Mouse (Mus musculus): ENCODE results near the gene 1700016D06Rik. TPM values are rescaled to one million over a fixed set of nuclear protein-coding genes. Genes with fewer than 3 reads are reported as not detected.

Gene 1700016D06Rik
- polyA plus RNA-seq, 1 experiment from 2014 or later, result not detected

- Histone ChIP-seq H3K9me3 (replicated peaks; ENCODE audit: low read length) (no peaks in the 10 kb centered on the region), H3K4me1 (replicated peaks; ENCODE audit: insufficient read depth, low read length) (0 out of 2 replicates have a peak, but pooled peaks cover 2% of the 10 kb centered on the region), H3K4me2 (ENCODE audit: low read length) (no peak overlapping the region), H3K4me3 (replicated peaks; ENCODE audit: low read depth, low read length) (no peak overlapping the region), H3K27me3 (ENCODE audit: insufficient read depth, low read length) (no peaks in the 10 kb centered on the region), H3K9ac (ENCODE audit: low read depth, low read length) (no peak overlapping the region), H3K27ac (no peak overlapping the region), H3K36me3 (ENCODE audit: insufficient read depth, low read length) (no peaks in the 10 kb centered on the region)
- DNase-seq (ENCODE audit: low spot score) (peak; percentile 50), ATAC-seq (replicated peaks; ENCODE audit: low FRiP score, low read depth) (no peak)
- WGBS, result 60% methylated on average over 12 of the region's 12 CpGs
- no peak for TF ChIP-seq CTCF (IDR thresholded peaks at IDR 0.05; ENCODE audit: low read depth)
Observed at GRCm38 (mm10) chr8:11705818-11706217, 5.0 kb upstream of the 1700016D06Rik start.

GRCm38 (mm10) chr8:11704716-11705420 lies 4.0 kb upstream of the 1700016D06Rik start:
- Histone ChIP-seq H3K4me1 (replicated peaks; ENCODE audit: insufficient read depth, low read length) (0 out of 2 replicates have a peak, but pooled peaks cover 3% of the 10 kb centered on the region), H3K4me2 (ENCODE audit: low read length) (no peak overlapping the region), H3K9ac (ENCODE audit: low read depth, low read length) (no peak overlapping the region), H3K36me3 (ENCODE audit: insufficient read depth, low read length) (no peaks in the 10 kb centered on the region), H3K9me3 (replicated peaks; ENCODE audit: low read length) (no peaks in the 10 kb centered on the region), H3K27me3 (ENCODE audit: insufficient read depth, low read length) (no peaks in the 10 kb centered on the region), H3K4me3 (replicated peaks; ENCODE audit: low read depth, low read length) (no peak overlapping the region), H3K27ac (no peak overlapping the region)
- 62% methylated on average over 6 of the region's 6 CpGs for WGBS
- no peak for ATAC-seq (replicated peaks; ENCODE audit: low FRiP score, low read depth)
- DNase-seq (ENCODE audit: low spot score), result no peak
- TF ChIP-seq CTCF (IDR thresholded peaks at IDR 0.05; ENCODE audit: low read depth), result no peak

- DNase-seq (ENCODE audit: low spot score) (no peak), ATAC-seq (replicated peaks; ENCODE audit: low FRiP score, low read depth) (no peak)
- H3K27ac ChIP-seq, result no peak overlapping the region
- no peaks in the 10 kb centered on the region for H3K27me3 ChIP-seq (ENCODE audit: insufficient read depth, low read length)
- H3K9me3 ChIP-seq (replicated peaks; ENCODE audit: low read length), result no peaks in the 10 kb centered on the region
- no peaks in the 10 kb centered on the region for H3K36me3 ChIP-seq (ENCODE audit: insufficient read depth, low read length)
- H3K9ac ChIP-seq (ENCODE audit: low read depth, low read length), result no peak overlapping the region
- TF ChIP-seq CTCF (IDR thresholded peaks at IDR 0.05; ENCODE audit: low read depth), result no peak
- H3K4me3 ChIP-seq (replicated peaks; ENCODE audit: low read depth, low read length), result no peak overlapping the region
- 93% methylated on average over 5 of the region's 5 CpGs for WGBS
- H3K4me1 ChIP-seq (replicated peaks; ENCODE audit: insufficient read depth, low read length), result 0 out of 2 replicates have a peak, but pooled peaks cover 3% of the 10 kb centered on the region
- no peak overlapping the region for H3K4me2 ChIP-seq (ENCODE audit: low read length)
Observed at GRCm38 (mm10) chr8:11703789-11704188, 2.9 kb upstream of the 1700016D06Rik start.

- DNase-seq (ENCODE audit: low spot score), result no peak
- no peak for ATAC-seq (replicated peaks; ENCODE audit: low FRiP score, low read depth)
- no peaks in the 10 kb centered on the region for H3K36me3 ChIP-seq (ENCODE audit: insufficient read depth, low read length)
Observed at GRCm38 (mm10) chr8:11701428-11701827, 565 bp upstream of the 1700016D06Rik start.

GRCm38 (mm10) chr8:11700060-11701032 lies 517 bp downstream of the 1700016D06Rik start:
- no peak overlapping the region; the same call in 1 of the 2 replicates for H3K4me3 ChIP-seq (replicated peaks; ENCODE audit: low read depth, low read length)

More at GRCm38 (mm10) chr8:11701428-11701827, 565 bp upstream of the 1700016D06Rik start:
- 74% methylated on average over 6 of the region's 6 CpGs for whole genome bisulfite sequencing
- Histone ChIP-seq H3K27ac (no peak overlapping the region), H3K9ac (ENCODE audit: low read depth, low read length) (no peak overlapping the region), H3K4me3 (replicated peaks; ENCODE audit: low read depth, low read length) (no peak overlapping the region), H3K27me3 (ENCODE audit: insufficient read depth, low read length) (no peaks in the 10 kb centered on the region), H3K9me3 (replicated peaks; ENCODE audit: low read length) (no peaks in the 10 kb centered on the region), H3K4me1 (replicated peaks; ENCODE audit: insufficient read depth, low read length) (0 out of 2 replicates have a peak, but pooled peaks cover 3% of the 10 kb centered on the region), H3K4me2 (ENCODE audit: low read length) (no peak overlapping the region)
- TF ChIP-seq CTCF (IDR thresholded peaks at IDR 0.05; ENCODE audit: low read depth), result no peak

GRCm38 (mm10) chr8:11699442-11700001 lies 1.3 kb downstream of the 1700016D06Rik start:
- no peak for DNase-seq (ENCODE audit: low spot score)

More at GRCm38 (mm10) chr8:11700060-11701032, 517 bp downstream of the 1700016D06Rik start:
- H3K4me1 ChIP-seq (replicated peaks; ENCODE audit: insufficient read depth, low read length), result 0 out of 2 replicates have a peak, but pooled peaks cover 3% of the 10 kb centered on the region
- H3K9ac ChIP-seq (ENCODE audit: low read depth, low read length), result no peak overlapping the region
- H3K4me2 ChIP-seq (ENCODE audit: low read length), result peak overlapping the region; percentile 41; the same call in 1 of the 2 replicates
- H3K36me3 ChIP-seq (ENCODE audit: insufficient read depth, low read length), result no peaks in the 10 kb centered on the region
- ATAC-seq (replicated peaks; ENCODE audit: low FRiP score, low read depth) (peak; percentile 82), DNase-seq (ENCODE audit: low spot score) (peak; percentile 89)
- no peaks in the 10 kb centered on the region for H3K27me3 ChIP-seq (ENCODE audit: insufficient read depth, low read length)
- WGBS, result 25% methylated on average over 26 of the region's 26 CpGs
- H3K27ac ChIP-seq, result no peak overlapping the region
- no peaks in the 10 kb centered on the region for H3K9me3 ChIP-seq (replicated peaks; ENCODE audit: low read length)
- TF ChIP-seq CTCF (IDR thresholded peaks at IDR 0.05; ENCODE audit: low read depth), result peak; percentile 96

More at GRCm38 (mm10) chr8:11699442-11700001, 1.3 kb downstream of the 1700016D06Rik start:
- Histone ChIP-seq H3K9me3 (replicated peaks; ENCODE audit: low read length) (no peaks in the 10 kb centered on the region), H3K27ac (no peak overlapping the region), H3K27me3 (ENCODE audit: insufficient read depth, low read length) (no peaks in the 10 kb centered on the region), H3K4me2 (ENCODE audit: low read length) (no peak overlapping the region), H3K36me3 (ENCODE audit: insufficient read depth, low read length) (no peaks in the 10 kb centered on the region), H3K9ac (ENCODE audit: low read depth, low read length) (no peak overlapping the region), H3K4me1 (replicated peaks; ENCODE audit: insufficient read depth, low read length) (0 out of 2 replicates have a peak, but pooled peaks cover 3% of the 10 kb centered on the region), H3K4me3 (replicated peaks; ENCODE audit: low read depth, low read length) (no peak overlapping the region)
- 91% methylated on average over 5 of the region's 5 CpGs for WGBS
- ATAC-seq (replicated peaks; ENCODE audit: low FRiP score, low read depth), result no peak
- TF ChIP-seq CTCF (IDR thresholded peaks at IDR 0.05; ENCODE audit: low read depth), result no peak
